Mouse (Mus musculus) small intestine, adult 2 months (tissue): ENCODE results near the gene Dkkl1. TPM values are rescaled to one million over a fixed set of nuclear protein-coding genes. Genes with fewer than 3 reads are reported as not detected.
"Not testable (repeated sequence)": the region's sequence is repeated elsewhere in the genome, so short reads cannot be mapped to it uniquely, and the experiment has no call there.

Experiments
- H3K27ac ChIP-seq: fragments of 200-500 bp; 2 replicates; pipeline ENCODE4 v1.5.1; 2012; ENCODE audit warnings: low read depth, low read length, control low read depth, inconsistent platforms; ENCODE audit not compliant: insufficient read depth
- H3K27me3 ChIP-seq: fragments of 200-500 bp; 2 replicates; pipeline ENCODE4 v1.6.1; 2012; ENCODE audit warnings: mild to moderate bottlenecking, moderate library complexity, low read length, inconsistent platforms; ENCODE audit not compliant: control insufficient read depth, insufficient read depth
- H3K36me3 ChIP-seq: fragments of 200-500 bp; 2 replicates; pipeline ENCODE4 v1.6.1; 2012; ENCODE audit warnings: mild to moderate bottlenecking, low read length, control low read depth, inconsistent platforms; ENCODE audit not compliant: control insufficient read depth, insufficient read depth
- H3K4me1 ChIP-seq: fragments of 200-500 bp; 2 replicates; pipeline ENCODE4 v1.6.1; 2012; ENCODE audit warnings: low read length, inconsistent platforms, mixed read lengths; ENCODE audit not compliant: control insufficient read depth, insufficient read depth, insufficient read length
- H3K4me3 ChIP-seq: fragments of 200-500 bp; 2 replicates; pipeline ENCODE4 v1.5.1; 2012; ENCODE audit warnings: low read depth, mild to moderate bottlenecking, control low read depth, inconsistent platforms, low read length, moderate library complexity
- CTCF ChIP-seq: fragments of 200-500 bp; IDR thresholded peaks from 2 replicates; pipeline ENCODE4 v1.5.1; 2012; ENCODE audit warnings: low read depth, mild to moderate bottlenecking, control low read depth, inconsistent platforms, low read length, moderate library complexity, mixed read lengths; ENCODE audit not compliant: insufficient replicate concordance, insufficient read length; ENCODE audit errors: extremely low read depth
- POLR2A ChIP-seq: fragments of 200-500 bp; IDR thresholded peaks from 2 replicates; pipeline ENCODE4 v1.6.1; 2012; ENCODE audit warnings: low read depth, mild to moderate bottlenecking, control low read depth, inconsistent platforms, low read length, moderate library complexity
- WGBS: fragments of 180-500 bp; shearing (Covaris S2); methylation state at CpG from one replicate; pipeline ENCODE4 v1.1.7; 2018; 5-methylcytosine and 5-hydroxymethylcytosine counted together
- polyA plus RNA-seq: library from polyadenylated mRNA; depleted of rRNA; stranded (reverse); fragments of >200 nt; gene quantifications from 2 replicates; pipeline ENCODE4 v1.2.3, GENCODE M21; 2012; rRNA removed

The Dkkl1 gene
- polyA plus RNA-seq: 0.24 and 0.84 TPM in 2 replicates

DNA sequence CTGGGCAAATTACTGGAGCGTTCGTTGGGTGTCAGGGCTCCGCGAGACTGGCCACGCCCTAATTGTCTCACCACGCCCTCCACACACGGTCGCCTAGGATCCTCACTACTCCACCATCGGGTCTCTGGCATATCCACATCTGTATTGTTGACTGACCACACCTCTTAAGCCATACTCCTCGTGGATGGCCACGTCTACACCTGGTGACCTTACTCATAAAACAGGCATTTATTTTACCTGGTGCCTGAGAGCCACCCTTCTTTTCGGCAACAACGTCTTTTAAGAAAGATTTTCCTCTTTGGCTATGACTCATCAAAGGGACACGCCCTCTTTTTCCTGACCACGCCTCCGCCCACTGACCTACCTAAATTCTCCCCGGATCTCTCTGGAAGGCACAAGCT, at the start of gene Dkkl1:
TSS of gene Dkkl1 (minus strand) at position 297 of the 401 bp plus-strand sequence.
- no peak within 1 kb of the TSS for H3K27ac ChIP-seq
- H3K4me3 ChIP-seq: peak within 1 kb of the TSS; percentile 22
- H3K27me3 ChIP-seq: peaks cover 16% of the 10 kb centered on the region
- H3K4me1 ChIP-seq: peaks cover 11% of the 10 kb centered on the region
- 3% methylated on average over 17 of the region's 17 CpGs for WGBS
- H3K36me3 ChIP-seq: no peaks in the 10 kb centered on the region
- no peak for TF ChIP-seq POLR2A
- TF ChIP-seq CTCF: no peak

DNA sequence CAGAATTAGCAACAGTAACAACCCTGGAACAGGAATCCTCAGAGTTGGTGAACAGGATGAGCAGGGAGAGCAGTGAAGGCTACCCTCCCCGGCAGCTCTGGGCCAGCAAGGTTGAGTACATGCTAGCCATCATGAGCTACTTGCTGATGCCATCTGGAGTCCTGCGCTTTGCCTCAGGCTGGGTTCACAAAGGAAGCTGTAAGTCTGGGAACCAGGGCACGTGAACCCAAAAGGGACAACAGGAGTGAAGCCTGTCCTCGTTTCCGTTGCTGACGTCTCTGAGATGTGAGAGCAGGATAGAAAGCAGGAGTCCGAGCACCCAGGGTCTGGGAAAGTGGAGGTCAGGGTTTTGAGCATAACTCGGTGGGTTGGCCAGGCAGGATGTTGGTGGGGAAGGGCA, 47.3 kb upstream of the Dkkl1 start:
- Histone ChIP-seq H3K36me3 (no peaks in the 10 kb centered on the region), H3K27ac (no peak overlapping the region), H3K4me1 (no peaks in the 10 kb centered on the region), H3K27me3 (peaks cover 6% of the 10 kb centered on the region; the same call in 1 of the 2 replicates), H3K4me3 (no peak overlapping the region)
- WGBS: 84% methylated on average over 8 of the region's 8 CpGs
- TF ChIP-seq POLR2A: no peak
- TF ChIP-seq CTCF: no peak

DNA sequence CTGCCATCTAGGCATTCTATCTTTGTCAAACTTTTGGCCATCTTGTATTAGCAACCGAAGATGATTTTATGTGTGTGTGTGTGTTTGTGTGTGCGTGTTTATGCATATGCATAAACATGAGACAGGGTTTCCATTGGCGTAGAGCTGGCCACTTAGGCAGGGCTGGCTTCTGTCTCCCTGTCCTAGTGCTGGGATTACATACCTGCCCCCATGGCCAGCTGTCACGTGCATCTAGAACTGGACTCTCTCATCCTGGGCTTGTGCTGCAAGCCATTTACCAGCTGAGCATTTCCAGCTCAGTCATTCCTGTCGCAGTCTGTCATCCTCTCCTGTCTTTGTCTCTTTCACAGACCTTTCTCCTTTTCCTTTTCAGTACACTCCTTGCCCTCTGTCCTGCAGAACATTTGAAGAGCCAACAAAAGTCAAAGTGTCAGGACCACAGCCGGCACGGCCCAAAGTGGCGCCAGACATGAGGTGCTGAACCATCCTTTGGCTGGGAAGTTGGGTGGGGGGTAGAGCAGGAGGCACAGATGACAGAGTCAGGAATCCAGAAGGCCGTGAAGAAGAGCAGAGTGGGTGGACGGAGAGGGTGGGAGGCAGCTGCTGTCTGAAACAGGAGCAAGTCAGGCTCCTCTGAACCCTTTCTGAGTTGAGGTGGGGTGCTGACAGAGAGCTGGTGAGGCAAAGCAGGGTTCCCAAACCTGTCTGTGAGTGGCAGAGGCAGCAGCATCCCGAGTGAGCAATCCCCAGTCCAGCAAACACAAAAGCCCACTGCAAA, 45.3 kb upstream of the Dkkl1 start:
- WGBS: 57% methylated on average over 11 of the region's 11 CpGs
- H3K4me1 ChIP-seq: no peaks in the 10 kb centered on the region
- peaks cover 6% of the 10 kb centered on the region; the same call in 1 of the 2 replicates for H3K27me3 ChIP-seq
- TF ChIP-seq POLR2A: no peak
- TF ChIP-seq CTCF: no peak
- H3K4me3 ChIP-seq: no peak overlapping the region
- no peak overlapping the region for H3K27ac ChIP-seq
- H3K36me3 ChIP-seq: no peaks in the 10 kb centered on the region

DNA sequence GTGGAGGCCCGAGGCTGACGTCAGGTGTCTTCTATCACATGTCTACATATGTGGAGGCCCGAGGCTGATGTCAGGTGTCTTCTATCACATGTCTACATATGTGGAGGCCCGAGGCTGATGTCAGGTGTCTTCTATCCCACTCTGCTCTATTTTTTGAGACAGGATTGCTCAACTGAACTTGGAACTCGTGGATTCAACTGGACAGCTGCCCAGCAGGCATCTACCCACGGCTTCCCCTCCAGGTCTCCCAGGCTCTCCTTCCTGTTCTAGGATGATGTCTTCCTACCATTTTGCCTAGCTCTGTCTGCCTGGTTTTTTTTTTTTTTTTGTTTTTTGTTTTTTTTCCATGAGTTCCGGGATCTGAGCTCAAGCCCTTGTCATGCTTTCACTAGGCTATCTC, 43.9 kb upstream of the Dkkl1 start:
- H3K27ac ChIP-seq, H3K4me3 ChIP-seq, H3K4me1 ChIP-seq, H3K27me3 ChIP-seq, H3K36me3 ChIP-seq: not testable (repeated sequence)
- WGBS: 69% methylated on average over 7 of the region's 7 CpGs

DNA sequence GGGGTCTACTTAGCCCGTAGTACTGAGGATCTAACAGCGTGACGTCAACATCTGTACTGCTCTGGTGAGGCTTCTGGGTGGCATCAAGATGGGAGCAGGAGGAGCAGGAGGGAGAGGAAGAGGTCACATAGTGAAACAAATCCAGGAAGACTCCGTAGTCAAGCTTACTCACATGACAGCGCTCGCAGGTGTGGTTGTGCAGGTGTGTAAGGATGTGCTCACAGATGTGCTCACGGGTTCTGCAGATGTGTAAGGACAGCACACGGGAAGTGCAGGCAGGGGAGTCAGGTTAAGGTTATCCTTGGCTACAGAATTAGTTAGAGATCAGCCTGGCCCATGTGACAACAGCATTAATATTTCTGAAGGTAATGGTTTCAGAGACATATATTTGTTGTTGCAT, 41.9 kb upstream of the Dkkl1 start:
- Histone ChIP-seq H3K4me3 (no peak overlapping the region), H3K27me3 (peaks cover 2% of the 10 kb centered on the region; the same call in 1 of the 2 replicates), H3K4me1 (no peaks in the 10 kb centered on the region), H3K36me3 (no peaks in the 10 kb centered on the region), H3K27ac (no peak overlapping the region)
- WGBS: 78% methylated on average over 8 of the region's 8 CpGs
- no peak for TF ChIP-seq POLR2A
- TF ChIP-seq CTCF: no peak

DNA sequence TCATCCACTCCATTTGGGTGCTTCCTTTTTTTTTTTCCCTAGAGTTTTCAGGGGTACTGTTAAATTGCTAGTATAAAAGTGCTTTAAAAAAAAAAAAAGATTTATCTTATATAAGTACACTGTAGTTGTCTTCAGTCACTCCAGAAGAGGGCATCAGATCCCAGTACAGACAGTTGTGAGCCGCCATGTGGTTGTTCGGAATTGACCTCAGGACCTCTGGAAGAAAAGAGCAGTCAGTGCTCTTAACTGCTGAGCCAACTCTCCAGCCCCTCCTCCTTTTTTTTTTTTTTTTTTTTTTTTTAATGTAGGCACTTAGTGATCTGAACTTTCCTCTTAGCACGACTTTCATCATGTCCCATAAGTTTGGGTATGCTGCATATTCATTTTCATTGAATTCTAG, 35.7 kb upstream of the Dkkl1 start:
- no peak overlapping the region for H3K4me3 ChIP-seq
- WGBS: 43% methylated on average over 3 of the region's 3 CpGs
- H3K27me3 ChIP-seq: peaks cover 2% of the 10 kb centered on the region
- H3K27ac ChIP-seq: no peak overlapping the region
- H3K4me1 ChIP-seq: no peaks in the 10 kb centered on the region
- H3K36me3 ChIP-seq: no peaks in the 10 kb centered on the region
- TF ChIP-seq POLR2A (no peak), CTCF (no peak)

DNA sequence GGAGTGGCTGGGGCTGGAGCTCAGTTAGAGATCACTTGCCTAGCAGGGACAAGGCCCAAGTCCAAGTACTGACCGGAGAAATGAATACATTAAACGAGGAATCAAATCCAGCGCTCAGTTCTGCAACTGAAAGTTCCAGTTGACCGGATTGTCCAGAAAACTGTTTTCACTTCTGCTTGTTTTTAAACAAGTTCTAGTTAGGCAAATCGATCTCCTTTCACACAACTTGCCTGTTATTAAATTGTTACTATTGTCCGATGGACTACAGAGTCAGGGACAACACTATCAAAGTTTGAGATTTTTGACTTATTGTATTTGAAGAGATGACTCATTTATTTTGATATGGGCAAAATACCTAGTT, 29.4 kb upstream of the Dkkl1 start:
- Histone ChIP-seq H3K4me3 (no peak overlapping the region), H3K4me1 (peaks cover 6% of the 10 kb centered on the region), H3K27ac (no peak overlapping the region), H3K27me3 (peaks cover 5% of the 10 kb centered on the region; the same call in 1 of the 2 replicates), H3K36me3 (no peaks in the 10 kb centered on the region)
- 74% methylated on average over 6 of the region's 6 CpGs for WGBS
- TF ChIP-seq POLR2A (no peak), CTCF (no peak)
